Mouse (Mus musculus) ES-E14 (cell line): Measurements from ENCODE around the gene Hist1h2bj. TPM values are rescaled to one million over a fixed set of nuclear protein-coding genes. Genes with fewer than 3 reads are reported as not detected.

Experiments
- DNase-seq: peaks from one replicate; pipeline ENCODE4 v3.0.0-alpha.2; 2013; ENCODE audit warnings: low read depth, low spot score
- H3K27ac ChIP-seq: 2 replicates; pipeline ENCODE4 v1.5.1; 2012; ENCODE audit warnings: low read depth, mild to moderate bottlenecking, low read length, moderate library complexity, mixed read lengths; ENCODE audit not compliant: poor library complexity, insufficient read depth, severe bottlenecking
- H3K36me3 ChIP-seq: 2 replicates; pipeline ENCODE4 v1.6.1; 2012; ENCODE audit warnings: mild to moderate bottlenecking, low read length, moderate library complexity, mixed read lengths; ENCODE audit not compliant: control insufficient read depth, poor library complexity, insufficient read depth, severe bottlenecking
- H3K4me1 ChIP-seq, 2 experiments: fragments of 150-350 bp in 1 of 2; sonication (generic) in 1 of 2; 2 replicates each; pipeline ENCODE4 v1.6.1; 2012; ENCODE audit warnings: low read length in 2 of 2, mild to moderate bottlenecking in 1 of 2, mixed read lengths in 1 of 2; ENCODE audit not compliant: control insufficient read depth in 2 of 2, insufficient read depth in 2 of 2, poor library complexity in 1 of 2
- H3K4me3 ChIP-seq, 2 experiments: fragments of 150-350 bp in 1 of 2; sonication (generic) in 1 of 2; 2 replicates each; pipeline ENCODE4 v1.5.1; 2012; ENCODE audit warnings: low read length in 2 of 2, low read depth in 1 of 2, mild to moderate bottlenecking in 1 of 2, mixed read lengths in 1 of 2; ENCODE audit not compliant: insufficient read depth in 1 of 2, poor library complexity in 1 of 2, severe bottlenecking in 1 of 2
- H3K9ac ChIP-seq: 2 replicates; pipeline ENCODE4 v1.6.1; 2012; ENCODE audit warnings: low read depth, mild to moderate bottlenecking, low read length, mixed read lengths; ENCODE audit not compliant: poor library complexity, insufficient read depth, severe bottlenecking
- H3K9me3 ChIP-seq: fragments of 150-350 bp; sonication (generic); 2 replicates; pipeline ENCODE4 v1.6.1; 2012; ENCODE audit warnings: low read depth, mild to moderate bottlenecking, low read length; ENCODE audit not compliant: control insufficient read depth, insufficient read depth
- CHD2 ChIP-seq: IDR thresholded peaks from 2 replicates; pipeline ENCODE4 v1.6.1; 2014; ENCODE audit warnings: mild to moderate bottlenecking, low read depth, low read length, inconsistent platforms
- HCFC1 ChIP-seq: IDR thresholded peaks from 2 replicates; pipeline ENCODE4 v1.6.1; 2012; ENCODE audit warnings: low read length, inconsistent platforms, borderline replicate concordance; ENCODE audit not compliant: insufficient read depth
- MAFK ChIP-seq: IDR thresholded peaks from 2 replicates; pipeline ENCODE4 v1.6.1; 2014; ENCODE audit warnings: mild to moderate bottlenecking, low read depth, low read length, inconsistent platforms; ENCODE audit not compliant: insufficient read depth
- ZC3H11A ChIP-seq: IDR thresholded peaks from 2 replicates; pipeline ENCODE4 v1.6.1; 2012; ENCODE audit warnings: low read depth, mild to moderate bottlenecking, inconsistent platforms, low read length, borderline replicate concordance
- ZNF384 ChIP-seq: IDR thresholded peaks from 2 replicates; pipeline ENCODE4 v1.6.1; 2012; ENCODE audit warnings: low read depth, low read length, inconsistent platforms
- in situ Hi-C, 2 experiments: fragments of 600-800 bp; cut with MboI; formaldehyde crosslinking; loops; one replicate each; pipeline ENCODE4 v1.15.1; 2025; ENCODE audit warnings: low sequenced_read_pairs in 2 of 2, inconsistent platforms in 1 of 2; ENCODE audit not compliant: unreplicated experiment in 2 of 2
- total RNA-seq: library from RNA; depleted of rRNA; stranded (reverse); fragments of 300-350 nt; gene quantifications from 2 replicates; pipeline ENCODE4 v1.2.3, GENCODE M21; 2012

Gene Hist1h2bj
- total RNA-seq, 1 experiment = 1,735 TPM

- H3K9me3 ChIP-seq = no peaks in the 10 kb centered on the region
- no peak overlapping the region for H3K27ac ChIP-seq
- TF ChIP-seq ZC3H11A (no peak), HCFC1 (no peak), ZNF384 (no peak), MAFK (no peak), CHD2 (no peak)
- no peak for DNase-seq
- no peaks in the 10 kb centered on the region for H3K36me3 ChIP-seq
- H3K9ac ChIP-seq = no peak overlapping the region
- in situ Hi-C loops = no loop called here
- no peak overlapping the region for H3K4me3 ChIP-seq
- H3K4me1 ChIP-seq = peaks cover 2 to 4% of the 10 kb centered on the region in 2 experiments; a peak in 2 of 4 replicates
Observed at GRCm38 (mm10) chr13:21999147-21999546, 43.9 kb upstream of the Hist1h2bj start.

GRCm38 (mm10) chr13:22001346-22001745 is 41.7 kb upstream of the Hist1h2bj start:
- TF ChIP-seq CHD2 = no peak
- no peak for TF ChIP-seq HCFC1
- no peak for TF ChIP-seq MAFK
- TF ChIP-seq ZNF384 = no peak
- TF ChIP-seq ZC3H11A = no peak
- Histone ChIP-seq H3K27ac (no peak overlapping the region), H3K4me3 (no peak overlapping the region), H3K9me3 (no peaks in the 10 kb centered on the region), H3K36me3 (no peaks in the 10 kb centered on the region), H3K4me1 (peaks cover 2% of the 10 kb centered on the region in 2 experiments; a peak in 2 of 4 replicates), H3K9ac (no peak overlapping the region)
- in situ Hi-C loops = loop anchor here in 1 of 2 experiments (25.0 kb wide), 1 partner anchor 739 kb away; no protein-coding TSS in a partner anchor
- no peak for DNase-seq

- Histone ChIP-seq H3K9me3 (no peaks in the 10 kb centered on the region), H3K36me3 (no peaks in the 10 kb centered on the region), H3K4me3 (no peak overlapping the region), H3K9ac (no peak overlapping the region), H3K4me1 (peaks cover under 1 to 2% of the 10 kb centered on the region in 2 experiments; a peak in 2 of 4 replicates), H3K27ac (no peak overlapping the region)
- DNase-seq = no peak
- no peak for TF ChIP-seq CHD2
- TF ChIP-seq HCFC1 = no peak
- no peak for TF ChIP-seq ZC3H11A
- TF ChIP-seq ZNF384 = no peak
- no peak for TF ChIP-seq MAFK
- in situ Hi-C loops = loop anchor here in 1 of 2 experiments (25.0 kb wide), 1 partner anchor 740 kb away; no protein-coding TSS in a partner anchor
Observed at GRCm38 (mm10) chr13:22001823-22002222, 41.2 kb upstream of the Hist1h2bj start.

GRCm38 (mm10) chr13:22005605-22006333 is 37.2 kb upstream of the Hist1h2bj start:
- TF ChIP-seq ZNF384 (no peak), ZC3H11A (no peak), HCFC1 (no peak), CHD2 (no peak), MAFK (no peak)
- Histone ChIP-seq H3K36me3 (no peaks in the 10 kb centered on the region), H3K9ac (peak overlapping the region; percentile 18), H3K27ac (no peak overlapping the region), H3K9me3 (no peaks in the 10 kb centered on the region), H3K4me1 (no peaks in the 10 kb centered on the region), H3K4me3 (peak overlapping the region; percentile 69 to 74)
- in situ Hi-C loops = loop anchor here in 1 of 2 experiments (5.0 to 25.0 kb wide), 2 partner anchors 33 to 743 kb away; no protein-coding TSS in a partner anchor
- DNase-seq = no peak
